Mouse (Mus musculus) CH12.LX (cell line): ENCODE measurements around the gene Wdr59. TPM values are rescaled to one million over a fixed set of nuclear protein-coding genes. Genes with fewer than 3 reads are reported as not detected.

Experiments
- DNase-seq: peaks from one replicate; pipeline ENCODE4 v3.0.0-alpha.2; 2013; ENCODE audit errors: extremely low read depth
- H3K27ac ChIP-seq: 2 replicates; pipeline ENCODE4 v1.5.1; 2012; ENCODE audit warnings: low read depth, mild to moderate bottlenecking, control low read depth, moderate library complexity; ENCODE audit not compliant: insufficient read depth
- H3K27me3 ChIP-seq: replicated peaks from 2 replicates; pipeline ENCODE3; 2012; ENCODE audit warnings: inconsistent platforms
- H3K36me3 ChIP-seq, 2 experiments: replicated peaks in 1 of 2; 2 replicates each; pipeline versions ENCODE3 to v1.6.1; 2012; ENCODE audit warnings: inconsistent platforms in 1 of 2, low read length in 1 of 2, mild to moderate bottlenecking in 1 of 2, mixed read lengths in 1 of 2, moderate library complexity in 1 of 2; ENCODE audit not compliant: control insufficient read depth in 1 of 2, insufficient read depth in 1 of 2
- H3K4me1 ChIP-seq, 2 experiments: 2 replicates each; pipeline ENCODE4 v1.6.1; 2012; ENCODE audit warnings: inconsistent platforms in 1 of 2, moderate library complexity in 1 of 2; ENCODE audit not compliant: insufficient read depth in 2 of 2, control insufficient read depth in 1 of 2
- H3K4me2 ChIP-seq: 2 replicates; pipeline ENCODE4 v1.6.1; 2012; ENCODE audit warnings: low read depth, mild to moderate bottlenecking, control low read depth; ENCODE audit not compliant: poor library complexity, insufficient read depth, severe bottlenecking
- H3K4me3 ChIP-seq, 3 experiments: fragments of 150-350 bp in 1 of 3; sonication (generic) in 1 of 3; replicated peaks in 1 of 3; 2 replicates each; pipeline versions ENCODE3 to v1.5.1; 2011 to 2012; ENCODE audit warnings: low read depth in 2 of 3, low read length in 2 of 3, mild to moderate bottlenecking in 2 of 3, moderate library complexity in 2 of 3, control low read depth in 1 of 3, improper control_type of control experiment in 1 of 3, inconsistent platforms in 1 of 3, mixed read lengths in 1 of 3; ENCODE audit not compliant: poor library complexity in 1 of 3
- H3K79me2 ChIP-seq: replicated peaks from 2 replicates; pipeline ENCODE4 v1.6.1; 2012; ENCODE audit warnings: mild to moderate bottlenecking, moderate library complexity; ENCODE audit not compliant: control insufficient read depth, poor library complexity, insufficient read depth, severe bottlenecking; ENCODE audit errors: extremely low read depth
- H3K9ac ChIP-seq: 2 replicates; pipeline ENCODE4 v1.6.1; 2012; ENCODE audit warnings: low read depth, mild to moderate bottlenecking, control low read depth, moderate library complexity; ENCODE audit not compliant: insufficient read depth
- H3K9me3 ChIP-seq: replicated peaks from 2 replicates; pipeline ENCODE3; 2012; ENCODE audit warnings: low read length, inconsistent platforms, mixed read lengths
- BHLHE40 ChIP-seq: IDR thresholded peaks from 2 replicates; pipeline ENCODE4 v1.6.1; 2011; ENCODE audit warnings: mild to moderate bottlenecking, low read depth, low read length, improper control_type of control experiment
- CHD2 ChIP-seq: IDR thresholded peaks from 2 replicates; pipeline ENCODE4 v1.6.1; 2011; ENCODE audit warnings: low read length, improper control_type of control experiment
- CTCF ChIP-seq, 2 experiments: IDR thresholded peaks in 1 of 2; conservative IDR thresholded peaks in 1 of 2; 2 replicates each; pipeline ENCODE4 v1.5.1; 2011 to 2012; ENCODE audit warnings: low read depth in 2 of 2, low read length in 2 of 2, improper control_type of control experiment in 1 of 2, inconsistent platforms in 1 of 2, mild to moderate bottlenecking in 1 of 2, moderate library complexity in 1 of 2
- ELF1 ChIP-seq: IDR thresholded peaks from 2 replicates; pipeline ENCODE4 v1.6.1; 2014; ENCODE audit warnings: low read depth, mild to moderate bottlenecking, inconsistent platforms, low read length, improper control_type of control experiment
- EP300 ChIP-seq: IDR thresholded peaks from 2 replicates; pipeline ENCODE4 v1.6.1; 2011; ENCODE audit warnings: low read length, improper control_type of control experiment
- ETS1 ChIP-seq: conservative IDR thresholded peaks from 2 replicates; pipeline ENCODE4 v1.6.1; 2012; ENCODE audit warnings: low read depth, mild to moderate bottlenecking, inconsistent platforms, low read length, improper control_type of control experiment, moderate library complexity
- GABPA ChIP-seq: IDR thresholded peaks from 2 replicates; pipeline ENCODE4 v1.6.1; 2012; ENCODE audit warnings: low read depth, low read length, improper control_type of control experiment, inconsistent platforms; ENCODE audit not compliant: insufficient replicate concordance
- HCFC1 ChIP-seq: IDR thresholded peaks from 2 replicates; pipeline ENCODE4 v1.6.1; 2012; ENCODE audit warnings: low read depth, mild to moderate bottlenecking, inconsistent platforms, low read length, improper control_type of control experiment
- IRF4 ChIP-seq: IDR thresholded peaks from 2 replicates; pipeline ENCODE4 v1.6.1; 2014; ENCODE audit warnings: low read depth, mild to moderate bottlenecking, inconsistent platforms, low read length, improper control_type of control experiment
- JUN ChIP-seq: IDR thresholded peaks from 2 replicates; pipeline ENCODE4 v1.6.1; 2011; ENCODE audit warnings: low read depth, mild to moderate bottlenecking, low read length, improper control_type of control experiment, moderate library complexity; ENCODE audit not compliant: insufficient read depth
- MAX ChIP-seq: IDR thresholded peaks from 2 replicates; pipeline ENCODE4 v1.6.1; 2011; ENCODE audit warnings: low read length, improper control_type of control experiment
- MAZ ChIP-seq: IDR thresholded peaks from 2 replicates; pipeline ENCODE4 v1.6.1; 2012; ENCODE audit warnings: low read depth, mild to moderate bottlenecking, inconsistent platforms, low read length, improper control_type of control experiment, moderate library complexity
- MEF2A ChIP-seq: IDR thresholded peaks from 2 replicates; pipeline ENCODE4 v1.6.1; 2014; ENCODE audit warnings: low read depth, mild to moderate bottlenecking, inconsistent platforms, low read length, improper control_type of control experiment, borderline replicate concordance
- MXI1 ChIP-seq: IDR thresholded peaks from 2 replicates; pipeline ENCODE4 v1.6.1; 2011; ENCODE audit warnings: mild to moderate bottlenecking, low read depth, low read length, improper control_type of control experiment
- MYC ChIP-seq: IDR thresholded peaks from 2 replicates; pipeline ENCODE4 v1.6.1; 2011; ENCODE audit warnings: low read depth, mild to moderate bottlenecking, improper control_type of control experiment, low read length
- NELFE ChIP-seq: IDR thresholded peaks from 2 replicates; pipeline ENCODE4 v1.6.1; 2011; ENCODE audit warnings: low read depth, low read length, improper control_type of control experiment
- NRF1 ChIP-seq: IDR thresholded peaks from 2 replicates; pipeline ENCODE4 v1.6.1; 2014; ENCODE audit warnings: low read depth, mild to moderate bottlenecking, inconsistent platforms, low read length, improper control_type of control experiment, moderate library complexity
- PAX5 ChIP-seq: IDR thresholded peaks from 2 replicates; pipeline ENCODE4 v1.6.1; 2012; ENCODE audit warnings: low read length, inconsistent platforms, mixed read lengths
- POLR2A ChIP-seq: IDR thresholded peaks from 2 replicates; pipeline ENCODE4 v1.6.1; 2011; ENCODE audit warnings: low read depth, mild to moderate bottlenecking, improper control_type of control experiment, low read length
- POLR2AphosphoS2 ChIP-seq: IDR thresholded peaks from 2 replicates; pipeline ENCODE4 v1.6.1; 2011; ENCODE audit warnings: low read depth, low read length, improper control_type of control experiment
- RAD21 ChIP-seq: IDR thresholded peaks from 2 replicates; pipeline ENCODE4 v1.6.1; 2011; ENCODE audit warnings: low read depth, mild to moderate bottlenecking, low read length, improper control_type of control experiment, moderate library complexity
- TCF12 ChIP-seq: IDR thresholded peaks from 2 replicates; pipeline ENCODE4 v1.6.1; 2014; ENCODE audit warnings: low read depth, mild to moderate bottlenecking, inconsistent platforms, low read length, improper control_type of control experiment
- UBTF ChIP-seq: IDR thresholded peaks from 2 replicates; pipeline ENCODE4 v1.6.1; 2012; ENCODE audit warnings: low read depth, mild to moderate bottlenecking, inconsistent platforms, low read length, improper control_type of control experiment, moderate library complexity
- USF1 ChIP-seq: IDR thresholded peaks from 2 replicates; pipeline ENCODE4 v1.6.1; 2014; ENCODE audit warnings: low read depth, mild to moderate bottlenecking, inconsistent platforms, low read length, improper control_type of control experiment
- ZKSCAN1 ChIP-seq: IDR thresholded peaks from 2 replicates; pipeline ENCODE4 v1.6.1; 2012; ENCODE audit warnings: low read depth, inconsistent platforms, low read length, improper control_type of control experiment, borderline replicate concordance
- ZMIZ1 ChIP-seq: IDR thresholded peaks from 2 replicates; pipeline ENCODE4 v1.6.1; 2012; ENCODE audit warnings: low read depth, mild to moderate bottlenecking, inconsistent platforms, low read length, improper control_type of control experiment
- dilution Hi-C: fragments of 300-500 bp; cut with MboI; formaldehyde crosslinking; loops from 2 replicates; pipeline ENCODE4 v1.14.3; 2020; ENCODE audit warnings: low sequenced_read_pairs; ENCODE audit not compliant: extremely low pct_unique_long_range_greater_than_20kb, extremely low pct_ligation_motif_present
- in situ Hi-C: fragments of 300-500 bp; cut with MboI; formaldehyde crosslinking; loops from 3 replicates; pipeline ENCODE4 v1.14.3; 2019; ENCODE audit warnings: low sequenced_read_pairs, low pct_ligation_motif_present, low pct_unique_long_range_greater_than_20kb, mixed read lengths
- polyA plus RNA-seq: library from polyadenylated mRNA; unstranded; fragments of >175 nt; gene quantifications from 2 replicates; pipeline ENCODE4 v1.2.1, GENCODE M21; 2012; ENCODE audit warnings: low read depth; ENCODE audit not compliant: insufficient read length
- total RNA-seq, 2 experiments: library from RNA; depleted of rRNA; stranded (reverse); fragments of 300-350 nt in 1 of 2; fragments of >200 nt in 1 of 2; gene quantifications; 2 replicates each; pipeline ENCODE4 v1.2.3; 2012 to 2014

The Wdr59 gene
- total and polyA plus RNA-seq, 3 experiments: 6.2 to 15.6 (median 8.1) TPM

GRCm38 (mm10) chr8:111496326-111496725, 25.6 kb downstream of the Wdr59 start:
- peaks cover 28 to 82% of the 10 kb centered on the region in 2 experiments for H3K36me3 ChIP-seq
- in situ Hi-C loops (no loop called here), dilution Hi-C loops (no loop called here)
- H3K4me1 ChIP-seq: peaks cover 0 to 6% of the 10 kb centered on the region in 2 experiments; a peak in 1 of 4 replicates
- no peak overlapping the region for H3K9ac ChIP-seq
- H3K27ac ChIP-seq: no peak overlapping the region
- no peak for DNase-seq
- H3K9me3 ChIP-seq: no peaks in the 10 kb centered on the region
- TF ChIP-seq EP300 (no peak), POLR2A (no peak), HCFC1 (no peak), ZKSCAN1 (no peak), NELFE (no peak), MAZ (no peak), GABPA (no peak), NRF1 (no peak), ZMIZ1 (no peak), CTCF (conservative IDR thresholded peaks at IDR 0.05 in 1 of 2, IDR thresholded peaks at IDR 0.05 in 1 of 2; ENCODE audit: low read depth in 2 of 2, low read length in 2 of 2) (no peak), MXI1 (no peak), CHD2 (no peak), TCF12 (no peak), USF1 (no peak), MYC (no peak), IRF4 (no peak), MEF2A (no peak), ELF1 (no peak), RAD21 (no peak)
- no peak overlapping the region for H3K4me2 ChIP-seq
- no peaks in the 10 kb centered on the region for H3K27me3 ChIP-seq
- no peaks in the 10 kb centered on the region for H3K79me2 ChIP-seq
- H3K4me3 ChIP-seq: no peak overlapping the region

GRCm38 (mm10) chr8:111493176-111493575, 28.7 kb downstream of the Wdr59 start:
- H3K9me3 ChIP-seq: no peaks in the 10 kb centered on the region
- no peak for TF ChIP-seq NRF1
- TF ChIP-seq POLR2AphosphoS2: no peak
- no peak for TF ChIP-seq ETS1
- TF ChIP-seq MAX: no peak
- no peak for TF ChIP-seq PAX5
- TF ChIP-seq ELF1: no peak
- TF ChIP-seq MXI1: no peak
- TF ChIP-seq BHLHE40: no peak
- no peak for TF ChIP-seq JUN
- no peak for TF ChIP-seq TCF12
- TF ChIP-seq ZKSCAN1: no peak
- no peak for TF ChIP-seq UBTF
- TF ChIP-seq POLR2A: no peak
- dilution Hi-C loops (no loop called here), in situ Hi-C loops (no loop called here)
- H3K4me3 ChIP-seq: no peak overlapping the region
- no peak overlapping the region for H3K27ac ChIP-seq
- no peak for DNase-seq
- no peaks in the 10 kb centered on the region for H3K27me3 ChIP-seq
- no peak overlapping the region for H3K9ac ChIP-seq
- peaks cover 0 to 6% of the 10 kb centered on the region in 2 experiments; a peak in 1 of 4 replicates for H3K4me1 ChIP-seq
- peaks cover 18 to 81% of the 10 kb centered on the region in 2 experiments for H3K36me3 ChIP-seq
- H3K4me2 ChIP-seq: no peak overlapping the region
- no peaks in the 10 kb centered on the region for H3K79me2 ChIP-seq
